Mouse (Mus musculus) layer of hippocampus, adult 2 months (tissue): ENCODE results near the gene Apol7a. TPM values are rescaled to one million over a fixed set of nuclear protein-coding genes. Genes with fewer than 3 reads are reported as not detected.

Experiments used
- DNase-seq, 2 experiments: peaks; one replicate each; pipeline ENCODE4 v3.0.0; 2022; ENCODE audit warnings: low spot score in 2 of 2
- H3K27ac ChIP-seq: fragments of 200-600 bp; 2 replicates; pipeline ENCODE4 v1.8.1; 2022
- H3K4me3 ChIP-seq: fragments of 200-600 bp; 2 replicates; pipeline ENCODE4 v1.8.1; 2022; ENCODE audit warnings: mild to moderate bottlenecking
- CTCF ChIP-seq: fragments of 200-600 bp; conservative IDR thresholded peaks from 2 replicates; pipeline ENCODE4 v1.8.1; 2022; ENCODE audit warnings: antibody characterized with exemption, mild to moderate bottlenecking, moderate library complexity
- total RNA-seq, 2 experiments: library from RNA; stranded (reverse); gene quantifications; 2 replicates each; pipeline ENCODE4 v1.2.3; 2021

The Apol7a gene
- total RNA-seq, 2 experiments from 2014 or later, result not detected

DNA sequence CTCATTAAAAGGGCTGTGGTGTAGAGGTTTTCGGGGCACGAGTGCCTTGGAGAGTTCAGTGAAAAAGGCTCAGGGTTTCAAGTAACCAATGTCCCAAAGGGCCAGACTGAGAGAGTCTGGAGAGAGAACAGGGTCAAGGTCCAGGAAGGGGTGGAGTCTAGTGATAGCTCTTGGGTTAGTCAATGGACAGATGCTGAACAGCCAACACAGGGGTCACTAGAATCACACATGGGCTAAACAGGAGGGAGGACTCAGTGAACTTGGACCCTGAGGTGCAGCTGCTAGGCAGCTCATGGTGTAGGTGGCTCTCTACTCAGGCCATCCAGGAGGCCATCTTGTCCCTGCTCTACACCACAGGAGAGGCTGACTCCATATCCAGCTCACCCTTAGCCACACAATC lies 11.4 kb downstream of the Apol7a start:
- no peak for DNase-seq
- Histone ChIP-seq H3K4me3 (no peak overlapping the region), H3K27ac (no peak overlapping the region)
- no peak for TF ChIP-seq CTCF

DNA sequence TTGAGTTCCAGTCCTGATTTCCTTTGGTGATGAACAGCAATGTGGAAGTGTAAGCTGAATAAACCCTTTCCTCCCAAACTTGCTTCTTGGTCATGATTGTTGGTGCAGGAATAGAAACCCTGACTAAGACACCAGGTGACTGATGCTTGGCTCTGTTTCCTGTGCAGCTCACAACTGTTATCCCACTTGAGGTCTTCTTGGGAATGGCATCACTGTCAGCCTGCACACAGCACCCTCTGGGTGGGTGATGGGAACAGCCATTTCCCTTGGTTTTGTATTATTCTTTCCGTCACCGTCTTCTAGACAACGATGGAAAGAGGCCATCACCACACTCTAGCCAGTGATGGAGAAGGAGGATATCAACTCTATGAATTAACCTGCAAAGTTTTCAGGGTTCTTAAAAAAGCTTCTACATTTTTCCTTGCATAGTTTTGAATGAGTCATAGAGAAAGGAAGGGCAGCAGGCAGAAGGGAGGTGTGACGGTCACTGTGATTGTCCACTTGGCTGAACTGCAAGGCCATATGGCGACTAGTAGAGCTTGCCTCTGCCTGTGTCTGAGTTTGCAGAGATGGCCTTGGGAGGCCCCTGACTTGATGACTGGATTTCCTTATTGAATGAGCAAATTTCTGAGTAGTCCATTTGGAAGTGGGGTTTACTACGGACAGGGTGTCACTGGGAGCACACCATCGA lies 14.4 kb downstream of the Apol7a start:
- no peak overlapping the region for H3K4me3 ChIP-seq
- no peak overlapping the region for H3K27ac ChIP-seq
- no peak for TF ChIP-seq CTCF
- DNase-seq, result no peak

DNA sequence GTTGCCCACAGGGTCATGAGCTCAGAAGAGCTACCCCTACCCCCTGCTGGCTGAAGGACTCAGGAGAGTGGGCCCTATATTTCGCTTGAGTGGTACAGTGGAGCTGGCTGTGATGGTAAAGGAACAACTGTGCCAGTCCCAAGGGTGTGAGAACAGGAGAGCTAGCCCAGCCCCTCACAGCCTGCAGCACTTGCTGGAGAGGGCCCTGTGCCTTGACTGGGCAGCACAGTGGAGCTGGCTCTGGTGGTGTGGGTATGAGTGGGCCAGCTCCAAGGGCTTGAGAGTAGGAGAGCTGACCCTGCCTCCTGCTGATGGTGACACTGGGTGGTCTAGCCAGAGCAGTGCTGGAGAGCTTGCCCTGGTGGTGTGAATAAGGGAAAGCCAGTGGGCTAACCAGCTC lies 16.0 kb downstream of the Apol7a start:
- H3K4me3 ChIP-seq, result no peak overlapping the region
- TF ChIP-seq CTCF, result no peak
- DNase-seq, result no peak
- H3K27ac ChIP-seq, result no peak overlapping the region

DNA sequence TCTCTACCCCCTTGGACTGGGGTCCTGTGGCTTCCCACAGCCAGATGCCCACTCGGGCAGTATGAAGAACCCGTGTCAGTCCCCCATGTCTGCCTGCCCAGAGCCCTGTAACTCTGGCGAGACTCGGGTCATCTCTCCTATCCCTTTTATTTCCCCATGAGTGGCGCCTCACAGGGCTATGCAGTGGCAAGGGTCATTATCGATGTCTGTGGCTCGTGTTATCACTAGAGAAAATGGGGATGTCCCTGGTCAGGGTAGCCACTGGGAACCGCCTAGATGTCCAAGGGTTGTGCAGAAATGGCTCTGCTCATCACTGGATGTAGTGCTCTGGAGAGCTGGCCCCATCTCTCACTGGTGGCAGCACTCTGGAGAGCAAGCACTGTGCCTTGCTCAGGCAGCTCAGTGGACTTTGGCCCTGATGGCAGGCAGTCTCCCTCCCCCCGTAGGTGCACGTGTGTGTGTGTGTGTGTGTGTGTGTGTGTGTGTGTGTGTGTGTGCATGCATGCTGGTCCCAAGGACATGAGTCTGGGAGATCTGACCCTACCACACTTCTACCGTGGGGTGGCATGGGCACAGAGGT lies 16.5 kb downstream of the Apol7a start:
- Histone ChIP-seq H3K27ac (no peak overlapping the region), H3K4me3 (no peak overlapping the region)
- no peak for TF ChIP-seq CTCF
- DNase-seq, result no peak

DNA sequence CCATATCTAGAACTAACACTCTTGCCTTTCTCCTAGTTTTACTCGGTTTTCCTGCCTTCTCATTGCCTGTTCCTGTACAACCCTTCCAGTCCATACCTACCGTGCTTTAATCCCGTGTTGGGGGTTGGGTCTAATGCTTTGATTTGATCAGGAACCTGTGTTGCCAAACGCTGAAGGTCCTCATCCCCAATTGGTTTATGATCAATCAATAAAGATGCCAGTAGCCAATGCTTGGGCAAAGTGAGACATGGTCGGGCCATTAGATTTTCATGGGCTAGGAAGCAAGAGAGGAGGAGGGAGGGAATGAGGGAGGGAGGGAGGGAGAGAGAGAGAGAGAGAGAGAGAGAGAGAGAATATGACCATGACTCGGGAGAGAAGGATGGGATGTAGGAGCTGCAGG lies 17.4 kb downstream of the Apol7a start:
- Histone ChIP-seq H3K27ac (no peak overlapping the region), H3K4me3 (no peak overlapping the region)
- no peak for DNase-seq
- no peak for TF ChIP-seq CTCF

DNA sequence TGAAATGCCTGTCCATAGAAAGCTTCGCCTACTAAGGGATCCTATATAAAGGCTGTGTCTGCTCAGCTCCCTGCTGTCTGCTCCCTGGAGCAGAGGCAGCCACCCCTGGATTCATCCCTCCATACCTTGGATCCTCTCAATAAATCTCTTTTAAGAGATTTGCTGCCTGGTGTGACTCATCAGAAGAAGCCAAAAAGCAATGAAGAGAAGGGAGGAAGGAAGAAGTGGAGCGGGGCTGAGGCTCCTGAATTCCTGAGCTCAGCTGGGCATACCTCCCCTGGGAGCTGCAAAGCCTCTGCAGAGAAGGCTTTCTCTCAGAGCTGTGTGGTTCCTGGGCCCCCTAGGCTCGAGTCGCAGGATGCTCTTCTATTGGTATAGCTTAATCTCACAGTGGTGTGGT lies 19.0 kb downstream of the Apol7a start:
- no peak overlapping the region for H3K4me3 ChIP-seq
- DNase-seq, result no peak
- H3K27ac ChIP-seq, result no peak overlapping the region
- TF ChIP-seq CTCF, result no peak

DNA sequence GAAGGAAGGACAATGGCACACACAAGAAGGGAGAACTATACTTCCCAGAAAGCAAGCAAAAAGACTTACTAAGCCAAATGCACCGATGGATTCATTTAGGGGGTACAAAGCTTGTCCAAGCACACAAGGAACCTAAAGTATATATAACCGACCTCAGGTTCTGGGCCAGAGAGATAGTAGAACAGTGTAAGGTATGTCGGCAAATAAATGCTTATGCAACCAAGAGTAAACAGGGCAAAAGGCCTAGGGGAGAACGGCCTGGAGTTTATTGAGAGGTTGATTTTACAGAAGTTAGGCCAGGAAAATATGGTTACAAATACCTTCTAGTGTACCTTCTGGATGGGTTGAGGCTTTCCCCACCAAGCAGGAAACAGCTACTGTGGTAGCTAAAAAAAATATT lies 21.5 kb downstream of the Apol7a start:
- TF ChIP-seq CTCF, result no peak
- no peak overlapping the region for H3K4me3 ChIP-seq
- no peak for DNase-seq
- no peak overlapping the region for H3K27ac ChIP-seq

DNA sequence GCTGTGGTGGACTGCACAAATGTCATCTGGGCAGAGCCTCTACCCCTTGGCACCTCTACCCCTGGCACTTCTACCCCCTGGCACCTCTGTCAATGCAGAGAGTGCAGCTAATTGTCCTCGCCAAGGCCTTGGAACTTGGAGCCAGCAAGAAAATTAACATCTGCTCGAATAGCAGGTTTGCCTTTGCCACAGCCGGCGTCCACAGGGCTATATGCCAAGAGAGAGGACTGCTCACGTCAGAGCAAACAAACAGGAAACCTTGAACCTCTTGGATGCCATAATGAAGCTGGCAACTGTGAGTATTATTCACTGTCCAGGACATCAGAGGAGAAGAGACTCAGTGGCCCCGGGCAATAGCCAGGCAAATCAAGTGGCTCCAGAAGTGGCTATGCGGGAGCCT lies 22.0 kb downstream of the Apol7a start:
- TF ChIP-seq CTCF, result no peak
- no peak for DNase-seq
- H3K4me3 ChIP-seq, result no peak overlapping the region
- no peak overlapping the region for H3K27ac ChIP-seq

DNA sequence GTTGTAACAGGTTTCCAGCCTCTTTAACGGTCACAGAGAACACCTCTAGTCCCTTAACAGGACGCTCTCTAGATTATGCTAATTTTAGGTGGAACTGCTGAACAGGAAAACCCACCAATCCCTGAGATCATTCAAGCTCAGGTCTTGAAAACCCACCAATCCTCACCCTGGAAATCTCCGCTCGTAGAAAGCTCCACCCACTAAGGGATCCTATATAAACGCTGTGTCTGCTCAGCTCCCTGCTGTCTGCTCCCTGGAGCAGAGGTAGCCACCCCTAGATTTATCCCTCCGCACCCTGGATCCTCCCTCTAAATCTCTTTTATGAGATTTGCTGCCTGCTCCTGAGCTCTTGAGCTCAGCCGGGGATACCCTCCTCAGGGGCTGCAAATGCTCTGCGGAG lies 28.3 kb downstream of the Apol7a start:
- no peak overlapping the region for H3K27ac ChIP-seq
- no peak overlapping the region for H3K4me3 ChIP-seq
- no peak for DNase-seq
- no peak for TF ChIP-seq CTCF

DNA sequence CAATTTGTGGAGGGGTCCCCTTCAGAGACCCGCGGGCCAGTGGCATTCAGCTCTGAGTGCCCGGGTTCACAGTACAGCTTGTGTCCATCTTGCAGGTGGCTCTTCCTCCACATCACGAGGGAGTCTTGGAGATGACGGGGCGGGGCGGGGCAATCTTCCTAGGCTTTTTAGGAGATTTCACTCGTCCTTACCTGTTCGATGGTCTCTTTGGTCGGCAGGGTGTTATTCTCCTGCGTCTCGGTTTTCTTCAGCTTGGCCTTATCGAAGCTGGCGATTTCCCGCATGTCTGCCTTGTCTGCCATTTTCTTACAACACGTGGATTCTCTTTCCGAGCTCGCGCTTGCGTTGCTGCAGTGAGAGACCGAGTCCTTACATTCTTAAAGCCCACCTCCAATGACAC lies 28.9 kb downstream of the Apol7a start:
- no peak overlapping the region for H3K4me3 ChIP-seq
- TF ChIP-seq CTCF, result no peak

DNA sequence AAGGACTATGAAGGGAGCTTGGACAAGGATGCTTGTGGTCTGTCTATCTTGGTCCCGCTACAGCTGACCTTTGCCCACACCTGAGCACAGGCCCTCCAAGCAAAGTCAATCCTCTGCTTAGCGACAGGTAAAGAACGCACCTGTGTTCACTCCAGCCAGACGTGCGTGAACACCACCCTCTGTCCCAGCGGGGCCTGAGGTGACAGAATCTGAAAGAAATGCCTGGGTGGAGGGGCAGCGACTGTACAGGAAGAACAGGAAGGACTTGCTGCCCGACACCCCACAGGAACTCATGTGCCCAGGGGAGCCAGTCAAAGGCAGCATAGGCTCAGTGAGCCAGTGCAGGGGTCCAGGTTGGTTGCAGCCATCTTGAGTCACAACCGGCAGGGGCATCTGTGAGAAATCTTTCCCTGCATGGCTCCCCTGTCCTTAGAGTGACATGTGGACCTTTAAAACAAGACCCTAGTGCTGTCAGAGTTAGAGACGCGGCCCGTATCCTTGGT lies 30.0 kb downstream of the Apol7a start:
- DNase-seq, result no peak
- peak overlapping the region; percentile 95; the same call in 1 of the 2 replicates for H3K27ac ChIP-seq
- no peak overlapping the region for H3K4me3 ChIP-seq
- TF ChIP-seq CTCF, result no peak

More for the DNA sequence above, 28.9 kb downstream of the Apol7a start:
- no peak for DNase-seq
- no peak overlapping the region for H3K27ac ChIP-seq

DNA sequence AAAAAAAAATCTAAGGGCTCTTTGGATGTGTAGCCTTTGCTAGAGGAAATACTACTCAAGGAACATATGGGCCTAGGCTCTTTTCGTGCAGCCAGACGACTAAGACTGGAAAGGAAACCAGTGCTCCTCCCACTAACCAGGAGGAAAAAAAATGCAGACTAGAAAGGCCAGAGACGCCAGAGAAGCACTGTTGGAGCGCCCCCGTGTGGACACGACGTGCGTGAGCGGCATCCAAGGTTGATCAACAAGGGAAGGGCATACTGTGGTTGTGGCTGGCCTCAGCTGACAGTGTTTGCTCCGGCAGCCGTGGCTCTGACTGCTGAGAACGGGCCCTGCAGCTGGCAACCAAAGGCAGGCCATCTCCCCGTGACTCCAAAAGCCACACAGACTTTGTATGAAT lies 30.8 kb downstream of the Apol7a start:
- DNase-seq, result peak; percentile 95 to 97
- peak overlapping the region; percentile 95 for H3K27ac ChIP-seq
- no peak overlapping the region for H3K4me3 ChIP-seq
- TF ChIP-seq CTCF, result peak; percentile 96

DNA sequence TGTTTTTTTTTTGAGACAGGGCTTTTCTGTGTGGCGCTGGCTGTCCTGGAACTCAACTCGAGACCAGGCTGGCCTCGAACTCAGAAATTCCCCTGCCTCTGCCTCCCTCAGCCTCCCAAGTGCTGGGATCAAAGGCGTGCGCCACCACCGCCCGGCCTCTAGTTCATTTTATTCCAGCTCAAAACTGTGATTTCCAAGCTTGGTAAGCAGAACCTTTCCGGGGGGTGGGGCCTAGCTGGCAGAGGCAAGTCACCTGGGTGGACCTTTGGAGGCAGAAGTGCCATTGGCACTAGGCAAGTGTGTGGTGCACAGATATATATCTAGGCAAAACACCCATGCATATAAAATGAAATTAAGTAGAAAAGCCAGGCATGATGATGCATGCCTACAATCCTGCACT lies 31.4 kb downstream of the Apol7a start:
- Histone ChIP-seq H3K27ac (peak overlapping the region; percentile 95), H3K4me3 (no peak overlapping the region)
- no peak; the same call in none of the 2 replicates for TF ChIP-seq CTCF
- DNase-seq, result no peak
